Mouse (Mus musculus): ENCODE results near the gene Abcc2.

Abcc2 gene

DNA sequence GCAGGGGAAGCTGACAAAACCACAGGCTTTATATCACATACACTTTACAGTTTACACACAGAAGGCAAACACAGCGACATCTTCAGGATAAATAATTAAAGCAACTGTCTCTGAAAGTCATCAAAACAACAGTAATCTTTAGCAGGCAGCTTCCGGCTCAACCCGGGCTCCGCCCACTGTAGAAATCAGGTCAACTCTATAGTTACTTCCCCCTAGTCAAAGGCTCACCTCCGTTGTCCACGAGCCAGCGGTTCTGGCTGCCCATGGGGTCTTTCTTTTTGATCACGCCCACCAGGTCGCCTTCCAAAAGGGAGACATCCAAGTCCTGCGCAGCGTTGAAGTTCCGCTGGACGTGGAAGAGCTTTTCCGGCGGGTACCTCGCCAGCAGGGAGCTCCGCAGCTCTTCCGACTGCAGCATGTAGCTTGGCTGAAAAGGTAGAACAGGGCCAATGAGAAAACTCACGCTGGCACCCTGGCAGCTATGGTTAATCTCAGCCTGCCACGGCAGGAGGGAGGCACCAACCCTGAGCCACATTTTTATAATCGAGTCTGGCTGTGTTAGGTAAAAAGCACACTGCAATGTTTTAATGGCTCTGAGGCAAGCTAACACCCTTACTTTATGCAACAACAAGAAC lies 70.1 kb downstream of the Abcc2 start:
- in situ Hi-C loops (cut with MboI, MseI) = no loop called here

DNA sequence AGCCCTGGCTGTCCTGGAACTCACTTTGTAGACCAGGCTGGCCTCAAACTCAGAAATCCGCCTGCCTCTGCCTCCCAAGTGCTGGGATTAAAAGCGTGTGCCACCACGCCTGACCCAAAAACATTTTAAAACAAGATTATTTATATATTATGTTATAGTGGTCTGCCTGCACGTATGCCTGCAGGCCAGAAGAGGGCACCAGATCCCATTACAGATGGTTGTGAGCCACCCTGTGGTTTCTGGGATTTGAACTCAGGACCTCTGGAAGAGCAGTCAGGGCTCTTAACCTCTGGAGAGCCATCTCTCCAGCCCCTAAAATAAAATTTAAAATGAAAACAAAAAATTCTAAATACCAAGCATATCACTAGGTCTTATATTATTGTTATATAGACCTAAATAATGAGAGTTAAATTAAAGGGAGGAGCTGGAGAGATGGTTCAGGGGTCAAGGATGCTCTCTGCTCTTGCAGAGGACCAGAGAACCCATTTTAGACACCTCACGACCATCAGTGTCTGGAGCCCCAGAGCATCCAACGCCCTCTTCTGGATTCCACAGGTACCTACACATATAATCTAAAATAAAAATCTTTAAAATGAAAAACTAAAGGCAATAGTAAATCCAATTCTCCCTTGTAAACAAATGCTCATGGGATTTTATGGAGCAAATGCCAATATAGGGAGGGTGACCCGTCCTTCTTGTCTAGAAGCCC lies 71.0 kb downstream of the Abcc2 start:
- in situ Hi-C loops (cut with MboI, MseI) = no loop called here

DNA sequence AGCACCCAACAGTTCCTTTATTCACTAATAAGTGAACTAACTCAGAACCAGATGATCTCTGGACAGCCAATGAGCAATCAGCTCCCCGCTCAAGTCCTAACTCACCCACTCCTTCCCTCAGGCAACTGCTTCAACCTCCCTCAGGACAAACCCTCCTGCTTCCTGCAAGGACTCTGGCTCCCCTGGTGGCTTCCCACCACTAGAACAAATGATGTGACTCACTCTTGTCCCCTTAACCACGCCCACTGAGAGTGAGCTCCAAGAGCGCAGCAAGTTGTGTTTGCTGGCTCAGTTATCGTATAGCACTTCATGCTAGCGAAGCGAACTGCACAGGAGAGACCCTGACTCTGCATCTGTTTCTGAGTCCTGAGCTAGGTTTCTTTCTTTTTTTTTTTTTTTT lies 75.4 kb downstream of the Abcc2 start:
- in situ Hi-C loops (cut with MboI, MseI) = no loop called here

DNA sequence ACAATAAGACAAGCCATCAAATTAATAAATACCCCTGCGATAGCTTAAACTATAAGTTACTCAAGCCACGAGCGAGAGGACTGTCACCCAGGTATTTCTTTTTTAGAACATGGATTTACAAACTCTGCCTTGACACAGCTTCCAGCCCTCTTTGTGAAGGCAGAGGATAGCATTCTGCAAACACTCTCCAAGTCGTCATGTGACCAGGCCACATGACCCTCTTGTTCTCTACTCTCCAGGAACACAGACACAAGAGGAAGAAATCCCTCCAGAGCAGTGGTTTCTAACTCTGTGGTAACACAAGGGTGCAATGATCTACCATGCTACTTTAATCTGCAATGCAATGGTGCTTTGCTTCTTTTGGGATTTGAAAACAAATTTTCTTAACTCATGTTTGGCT lies 88.4 kb downstream of the Abcc2 start:
- in situ Hi-C loops (cut with MboI, MseI) = no loop called here

DNA sequence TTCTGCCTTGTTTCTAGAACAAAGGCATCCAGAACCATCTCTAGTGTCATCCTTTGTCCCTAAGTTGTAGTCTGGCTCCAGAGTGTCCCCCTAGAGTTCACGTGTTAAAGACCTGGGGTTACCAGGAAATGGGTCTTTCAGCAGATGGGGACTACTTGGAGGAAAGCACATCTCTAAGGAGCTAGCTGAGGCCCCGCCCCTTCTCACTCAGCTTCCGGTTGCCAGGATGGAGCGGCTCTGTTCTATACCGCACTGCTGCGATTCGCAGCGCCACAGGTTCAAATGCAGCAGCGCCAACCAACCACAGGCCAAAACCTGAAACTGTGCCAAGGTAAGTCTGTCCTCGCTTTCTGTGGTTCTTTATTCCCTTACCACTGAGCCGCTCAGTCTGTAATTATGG lies 92.4 kb downstream of the Abcc2 start:
- in situ Hi-C loops (cut with MboI, MseI) = no loop called here

DNA sequence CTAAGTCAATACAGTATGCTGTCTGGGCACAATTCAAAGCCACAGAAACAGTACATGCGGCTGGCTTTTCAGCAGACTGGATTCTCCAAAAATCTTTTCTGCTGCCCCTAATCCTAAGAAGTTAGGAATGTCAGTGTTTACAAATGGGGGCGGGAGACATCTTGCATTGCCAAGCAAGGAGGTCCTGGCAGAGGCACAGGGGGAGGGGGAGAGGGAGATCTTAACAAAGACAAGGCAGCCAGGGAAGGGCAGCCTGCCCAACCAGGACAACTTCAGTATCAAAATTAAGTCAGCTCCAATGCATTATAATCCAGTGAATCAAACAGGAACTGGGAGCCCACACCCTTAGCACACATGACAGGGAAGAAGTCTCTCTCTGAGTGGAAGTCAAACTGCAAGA lies 94.0 kb downstream of the Abcc2 start:
- in situ Hi-C loops (cut with MboI, MseI) = no loop called here

DNA sequence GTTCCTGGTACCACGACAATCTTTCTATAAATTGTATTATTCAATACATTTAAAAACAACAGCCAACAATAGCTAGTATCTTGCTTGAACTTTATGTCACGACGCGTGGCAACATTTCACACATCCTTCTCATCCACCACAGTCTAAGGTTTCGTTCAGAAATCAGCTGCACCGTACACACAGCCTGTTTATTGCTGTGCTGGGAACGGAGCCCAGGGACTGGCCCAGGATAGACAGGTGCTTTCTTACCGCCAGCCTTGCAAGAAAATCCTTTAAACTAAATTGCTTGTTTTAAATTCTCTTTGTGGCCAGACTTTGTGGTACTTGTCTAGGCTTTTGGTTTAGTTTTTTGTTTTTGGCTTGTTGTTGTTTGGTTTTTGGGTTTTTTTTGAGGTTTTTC lies 95.4 kb downstream of the Abcc2 start:
- in situ Hi-C loops (cut with MboI, MseI) = no loop called here

DNA sequence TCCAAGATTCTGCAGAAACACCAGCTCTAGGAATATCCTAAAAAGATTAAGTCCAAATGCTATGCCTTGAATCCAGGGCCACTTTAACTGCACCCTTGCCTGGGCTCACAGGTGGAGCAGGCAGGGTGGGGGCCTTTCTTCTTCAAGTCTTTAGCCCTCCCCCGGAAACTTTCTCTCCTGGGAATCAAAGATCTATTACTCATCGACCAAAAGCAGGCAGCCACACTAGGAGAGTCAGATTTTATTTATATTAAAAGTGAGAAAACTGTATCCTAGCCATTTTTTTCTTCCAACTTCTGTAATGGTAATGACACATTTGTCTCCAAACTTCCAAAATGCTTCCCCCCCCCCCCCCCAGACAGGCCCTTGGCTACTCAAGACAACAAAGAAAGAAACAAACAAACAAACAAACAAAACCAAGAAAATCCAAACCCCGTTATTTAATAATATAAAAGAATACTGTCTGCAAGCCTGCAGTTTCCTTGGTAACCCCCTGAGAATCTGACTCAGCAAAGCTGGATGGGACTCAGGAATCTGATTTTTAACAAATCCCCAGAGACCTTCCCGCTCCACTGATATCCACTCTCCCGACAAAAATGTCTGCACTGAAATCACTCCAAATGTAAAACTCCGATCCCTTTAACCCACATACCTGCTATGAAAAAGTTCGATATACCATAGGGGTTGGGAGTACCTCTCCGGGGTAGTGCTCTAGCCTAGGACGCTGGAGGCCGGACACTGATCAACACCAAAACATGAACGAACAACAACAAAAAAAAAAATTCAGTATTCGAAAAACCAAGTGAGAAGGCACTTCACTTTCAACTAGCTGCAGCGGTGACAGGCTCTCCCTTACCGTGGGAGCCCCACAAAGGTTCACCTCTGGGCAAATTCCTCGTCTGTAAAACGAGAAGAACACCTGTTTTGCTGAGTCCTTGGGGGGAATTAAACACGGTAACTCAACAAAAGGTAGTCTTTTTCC lies 96.4 kb downstream of the Abcc2 start:
- in situ Hi-C loops (cut with MboI, MseI) = no loop called here

DNA sequence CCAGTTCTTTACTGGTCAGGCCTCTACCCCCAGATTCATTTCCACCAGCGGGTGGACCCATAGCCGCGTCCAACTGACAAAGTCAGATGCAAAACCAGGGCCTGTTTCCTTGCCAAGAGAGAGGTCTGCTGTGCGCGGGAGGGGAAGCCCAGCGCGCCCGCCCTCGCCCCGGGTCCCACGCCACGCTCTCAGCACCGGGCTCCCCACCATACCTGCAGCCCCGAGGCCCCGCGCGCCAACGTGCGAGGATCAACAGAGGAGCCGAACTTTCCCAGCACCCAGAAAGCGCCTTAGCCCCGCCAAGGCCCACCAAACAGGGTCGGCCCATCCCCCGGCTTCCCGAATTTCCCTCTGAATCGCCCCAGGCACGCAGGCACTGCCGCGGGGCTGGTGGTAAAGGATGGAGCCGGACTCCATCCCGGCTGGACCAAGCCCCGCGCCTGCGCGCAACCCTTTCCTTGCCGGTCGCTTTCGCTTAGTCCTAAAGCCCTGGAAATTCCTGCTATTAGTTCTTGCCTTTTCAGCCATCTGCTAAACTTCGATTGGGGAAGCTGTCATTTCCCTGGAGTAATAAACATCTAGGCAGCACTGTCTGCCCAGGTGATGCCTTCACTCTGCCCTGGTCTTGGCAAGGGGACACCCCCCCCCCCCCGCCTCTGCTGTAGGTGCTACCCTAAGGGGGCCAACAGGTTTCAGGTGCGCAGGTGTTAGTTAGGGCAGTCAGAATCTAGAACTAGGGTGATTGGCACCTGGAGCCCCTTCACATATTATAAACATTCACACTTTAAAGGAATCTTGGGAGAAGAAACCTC lies 97.6 kb downstream of the Abcc2 start:
- in situ Hi-C loops (cut with MboI, MseI) = no loop called here

DNA sequence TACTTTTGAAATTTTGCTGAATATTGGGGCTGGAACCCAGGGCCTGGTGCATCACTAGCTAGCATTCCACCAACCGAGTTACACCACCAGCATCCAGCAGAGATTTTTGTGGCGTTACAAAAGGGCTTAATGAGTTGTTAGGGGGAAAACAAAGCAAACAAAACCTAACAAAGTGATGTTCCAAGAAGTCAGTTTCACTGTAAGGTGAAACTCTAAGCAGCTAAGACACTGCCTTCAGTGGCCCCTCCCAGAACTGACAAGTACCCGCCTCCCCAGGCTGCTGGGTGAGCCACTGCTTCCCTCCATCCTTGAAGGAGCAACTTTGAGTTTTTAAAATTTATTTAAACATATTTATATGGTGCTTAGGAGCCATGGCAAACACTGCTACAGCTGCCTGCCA lies 98.4 kb downstream of the Abcc2 start:
- in situ Hi-C loops (cut with MboI, MseI) = no loop called here

DNA sequence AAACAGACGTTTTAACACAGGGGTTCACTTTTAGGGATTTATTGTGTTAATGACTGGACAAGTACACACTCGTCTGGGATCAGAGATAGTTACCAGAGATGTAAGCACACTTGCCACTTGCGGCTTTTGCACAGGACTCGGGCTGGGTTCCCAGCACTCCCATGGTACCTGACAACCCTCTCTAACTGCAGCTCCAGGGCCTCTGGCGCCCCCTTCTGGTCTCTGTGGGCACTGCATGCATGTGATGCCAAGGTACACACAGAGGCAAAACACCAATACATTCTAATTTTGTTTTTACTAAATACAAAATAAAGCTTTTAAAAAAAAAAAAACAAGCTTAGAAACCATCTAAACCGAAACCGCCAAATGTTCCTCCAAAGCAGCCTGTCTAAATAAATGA lies 99.6 kb downstream of the Abcc2 start:
- in situ Hi-C loops (cut with MboI, MseI) = no loop called here

DNA sequence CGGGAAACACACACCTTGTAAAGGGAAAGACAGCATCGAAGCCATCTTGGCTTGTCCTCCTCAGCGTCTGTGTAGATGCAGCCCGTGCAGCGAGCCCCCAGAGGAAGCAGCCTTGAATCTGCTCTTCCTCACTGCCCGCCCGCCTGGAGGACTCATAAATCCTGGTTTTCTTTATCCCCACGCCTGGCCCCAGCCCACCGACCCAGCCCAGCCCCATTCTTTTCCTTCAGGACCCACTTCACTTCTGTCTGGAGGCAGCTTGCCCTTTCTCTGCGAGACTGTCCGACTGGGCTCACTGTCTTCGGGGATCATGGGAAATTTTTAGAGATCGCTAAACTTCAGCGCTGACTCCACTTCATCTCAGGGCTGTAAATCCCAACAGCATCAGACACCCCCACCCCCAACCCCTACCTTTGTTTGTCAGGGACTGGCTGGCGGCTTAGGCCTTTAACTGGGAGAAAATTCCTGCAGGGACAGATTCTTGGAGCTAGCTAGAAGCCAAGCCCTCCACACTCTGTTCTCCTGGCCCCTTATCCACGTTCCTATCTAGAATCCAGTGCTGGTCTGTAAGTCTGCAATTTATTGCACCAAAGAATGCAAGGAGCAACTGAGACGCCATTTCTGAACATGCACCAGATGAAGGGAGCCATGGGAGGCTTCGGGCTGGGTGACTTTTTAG lies 101.0 kb downstream of the Abcc2 start:
- in situ Hi-C loops (cut with MboI, MseI) = no loop called here

DNA sequence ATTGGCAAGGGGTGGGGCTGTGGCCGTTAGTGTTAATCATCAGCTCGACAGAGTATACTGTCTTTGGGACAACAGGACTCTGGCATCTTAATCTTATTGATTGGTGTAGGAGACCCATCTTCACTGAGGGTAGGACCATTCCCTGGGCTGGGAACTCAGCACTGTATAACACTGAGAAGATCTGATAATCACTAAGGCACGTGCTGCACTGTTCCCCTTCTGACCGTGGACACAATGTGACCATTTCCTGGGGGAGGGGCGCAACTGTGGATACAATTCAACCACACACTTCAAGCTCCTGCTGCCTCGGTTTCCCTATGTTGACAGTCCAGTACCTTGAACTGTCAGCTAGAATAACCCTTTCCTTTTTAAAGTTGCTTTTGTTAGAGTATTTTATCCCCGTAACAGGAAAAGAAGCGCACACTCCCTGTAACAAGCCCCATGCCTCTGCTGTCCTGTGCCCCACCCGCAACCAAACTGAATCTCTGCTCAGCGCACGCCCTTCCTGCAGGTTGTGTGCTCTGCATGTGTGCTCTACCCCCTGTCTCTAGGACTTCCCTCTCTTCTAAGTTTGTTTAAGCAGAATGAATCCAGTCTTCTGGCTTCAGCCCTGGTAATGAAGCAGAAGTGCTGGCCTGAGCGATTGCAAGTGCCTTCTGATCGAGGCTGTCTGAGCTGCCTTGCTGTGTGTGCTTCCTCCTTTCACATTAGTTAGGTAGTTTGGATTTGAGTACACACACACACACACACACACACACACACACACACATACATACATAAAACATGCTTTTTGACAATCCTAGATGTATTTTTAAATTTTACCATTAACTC lies 102.9 kb downstream of the Abcc2 start:
- in situ Hi-C loops (cut with MboI, MseI) = no loop called here

DNA sequence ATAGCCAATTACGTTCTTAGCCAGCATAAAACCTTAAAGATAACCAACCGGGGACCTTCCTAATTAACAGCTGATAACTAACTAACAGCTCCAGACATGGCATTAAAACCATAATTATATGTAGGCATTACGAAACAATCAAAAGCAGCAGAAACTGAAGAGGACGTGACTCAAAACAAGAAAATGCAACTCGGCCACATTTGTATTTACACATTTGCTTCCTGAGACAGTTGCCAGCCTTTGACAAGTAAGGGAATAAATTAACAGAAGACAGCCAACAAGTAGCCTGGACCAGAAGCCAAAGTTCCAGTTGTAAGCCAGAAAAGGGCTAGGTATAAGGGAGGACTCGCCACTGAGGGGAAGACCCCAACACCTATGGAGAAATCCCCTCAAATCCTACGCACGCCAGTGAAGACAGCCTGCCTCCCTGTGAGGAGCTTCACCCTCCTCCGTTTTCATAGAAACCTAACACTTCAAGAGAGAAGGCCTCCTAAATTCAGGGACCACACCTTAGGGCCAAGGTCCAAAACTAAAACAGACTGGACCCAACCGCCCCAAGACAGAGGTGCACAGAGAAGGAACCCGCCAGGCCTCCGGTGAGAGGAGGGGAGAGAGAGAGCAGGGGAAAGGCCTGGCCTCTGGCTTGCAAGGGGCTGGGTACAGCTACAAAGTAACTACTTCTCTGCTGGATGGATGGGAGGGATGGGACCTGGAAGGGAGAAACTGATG lies 104.5 kb downstream of the Abcc2 start:
- in situ Hi-C loops (cut with MboI, MseI) = no loop called here

DNA sequence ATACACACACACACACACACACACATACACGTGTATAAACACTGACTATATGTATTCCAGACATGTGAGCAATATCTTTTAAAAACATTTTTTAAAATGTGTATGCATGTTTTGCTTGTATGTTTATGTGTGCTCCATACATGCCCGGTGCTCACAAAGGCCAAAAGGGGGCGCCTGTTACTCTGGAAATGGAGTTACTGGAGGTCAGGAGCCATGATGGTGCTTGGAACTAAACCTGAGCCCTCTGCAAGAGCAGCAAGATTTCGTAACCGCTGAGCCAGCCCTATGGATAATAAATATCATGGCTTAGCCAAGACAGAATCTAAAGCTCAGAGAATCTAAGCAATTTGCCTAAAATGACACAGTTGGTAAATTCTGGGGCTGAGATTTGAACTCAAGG lies 105.2 kb downstream of the Abcc2 start:
- in situ Hi-C loops (cut with MboI, MseI) = no loop called here

DNA sequence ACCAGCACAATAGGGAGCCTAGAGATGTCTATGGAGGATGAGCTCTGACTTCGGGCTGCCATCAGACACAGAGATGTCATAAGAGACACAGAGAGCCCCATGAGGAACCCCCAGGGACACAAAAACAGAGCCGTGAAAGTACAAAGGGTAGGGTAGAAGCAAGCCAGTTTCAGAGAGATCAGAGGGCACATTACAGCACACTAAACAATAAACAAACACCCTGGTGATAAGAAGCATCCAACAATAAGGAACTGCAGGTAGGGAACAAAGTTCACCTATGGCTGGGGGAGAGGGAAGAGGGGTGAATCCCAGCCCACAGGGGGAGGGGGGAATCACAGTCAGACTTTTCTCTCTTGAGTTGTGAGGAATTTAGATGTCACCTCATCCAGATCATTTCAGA lies 105.7 kb downstream of the Abcc2 start:
- in situ Hi-C loops (cut with MboI, MseI) = no loop called here
